Mouse (Mus musculus) forebrain, postnatal 0 days (tissue): ENCODE data around the gene Col19a1. TPM values are rescaled to one million over a fixed set of nuclear protein-coding genes. Genes with fewer than 3 reads are reported as not detected.

ENCODE experiments used
- ATAC-seq: fragments of 200-750 bp; cut with Nextera tagmentation; 2 replicates; pipeline ENCODE4 v1.8.0; 2017; ENCODE audit warnings: mild to moderate bottlenecking, moderate library complexity
- DNase-seq: peaks from one replicate; pipeline ENCODE4 v3.0.0-alpha.2; 2015
- H3K27ac ChIP-seq: fragments of 300-500 bp; sonication (generic); 2 replicates; pipeline ENCODE4 v1.5.1; 2014; ENCODE audit warnings: low read depth, mild to moderate bottlenecking, antibody characterized with exemption, low read length, moderate library complexity, mixed read lengths
- H3K27me3 ChIP-seq: fragments of 300-500 bp; sonication (generic); 2 replicates; pipeline ENCODE4 v1.6.1; 2014; ENCODE audit warnings: mild to moderate bottlenecking, low read length, mixed read lengths; ENCODE audit not compliant: insufficient read depth
- H3K36me3 ChIP-seq: fragments of 300-500 bp; sonication (generic); 2 replicates; pipeline ENCODE4 v1.6.1; 2014; ENCODE audit warnings: mild to moderate bottlenecking, moderate library complexity; ENCODE audit not compliant: insufficient read depth
- H3K4me1 ChIP-seq: fragments of 300-500 bp; sonication (generic); 2 replicates; pipeline ENCODE4 v1.6.1; 2014; ENCODE audit warnings: antibody characterized with exemption; ENCODE audit not compliant: insufficient read depth
- H3K4me2 ChIP-seq: fragments of 300-500 bp; sonication (generic); 2 replicates; pipeline ENCODE4 v1.6.1; 2014; ENCODE audit warnings: low read depth, mild to moderate bottlenecking, moderate library complexity
- H3K4me3 ChIP-seq: fragments of 300-500 bp; sonication (generic); 2 replicates; pipeline ENCODE4 v1.5.1; 2014; ENCODE audit warnings: low read depth, low read length, mixed read lengths
- H3K9ac ChIP-seq: fragments of 300-500 bp; sonication (generic); 2 replicates; pipeline ENCODE4 v1.6.1; 2014; ENCODE audit warnings: mild to moderate bottlenecking
- H3K9me3 ChIP-seq: fragments of 300-500 bp; sonication (generic); 2 replicates; pipeline ENCODE4 v1.6.1; 2016; ENCODE audit warnings: low read length
- CTCF ChIP-seq: sonication (generic); IDR thresholded peaks from 2 replicates; pipeline ENCODE4 v1.5.1; 2016; ENCODE audit warnings: antibody characterized with exemption, control low read depth, low read depth
- WGBS: fragments of 180-500 bp; shearing (Covaris S2); extraction: QIAGEN DNeasy Blood & Tissue Kit; methylation state at CpG from one replicate; pipeline ENCODE4 v1.1.7; 2014; 5-methylcytosine and 5-hydroxymethylcytosine counted together
- polyA plus RNA-seq: library from polyadenylated mRNA; unstranded; fragments of >200 nt; fragmentation: Nextera tagmentation; extraction: Ambion mirVana; gene quantifications from 2 replicates; pipeline ENCODE4 v1.2.1, GENCODE M21; 2015
- total RNA-seq: library from RNA; depleted of rRNA; stranded (reverse); fragments of >200 nt; gene quantifications from 2 replicates; pipeline ENCODE4 v1.2.3, GENCODE M21; 2014

Col19a1 gene
- total and polyA plus RNA-seq, 2 experiments from 2014 or later, result 4.2 to 5.3 TPM

- ATAC-seq, result peak; percentile 78
- 34% methylated on average over 8 of the region's 8 CpGs for WGBS
- H3K27me3 ChIP-seq, result no peaks in the 10 kb centered on the region
Observed at GRCm38 (mm10) chr1:24378125-24378821, 209.0 kb downstream of the Col19a1 start.

GRCm38 (mm10) chr1:24374902-24375301 lies 212.4 kb downstream of the Col19a1 start:
- Histone ChIP-seq H3K9me3 (no peaks in the 10 kb centered on the region), H3K4me3 (no peak overlapping the region), H3K9ac (no peak overlapping the region), H3K4me1 (0 out of 2 replicates have a peak, but pooled peaks cover 6% of the 10 kb centered on the region), H3K27ac (no peak overlapping the region), H3K27me3 (no peaks in the 10 kb centered on the region), H3K4me2 (no peak overlapping the region), H3K36me3 (no peaks in the 10 kb centered on the region)
- TF ChIP-seq CTCF, result peak; percentile 57
- WGBS, result 25% methylated on average over 2 of the region's 2 CpGs
- no peak for DNase-seq
- ATAC-seq, result no peak

More at GRCm38 (mm10) chr1:24378125-24378821, 209.0 kb downstream of the Col19a1 start:
- DNase-seq, result peak; percentile 81
- no peak overlapping the region for H3K9ac ChIP-seq
- H3K4me2 ChIP-seq, result no peak overlapping the region
- peak; percentile 71 for TF ChIP-seq CTCF
- H3K27ac ChIP-seq, result no peak overlapping the region
- 0 out of 2 replicates have a peak, but pooled peaks cover 6% of the 10 kb centered on the region for H3K4me1 ChIP-seq
- H3K36me3 ChIP-seq, result no peaks in the 10 kb centered on the region
- no peaks in the 10 kb centered on the region for H3K9me3 ChIP-seq
- no peak overlapping the region for H3K4me3 ChIP-seq

GRCm38 (mm10) chr1:24373671-24374070 lies 213.6 kb downstream of the Col19a1 start:
- ATAC-seq (no peak), DNase-seq (no peak)
- H3K36me3 ChIP-seq, result no peaks in the 10 kb centered on the region
- no peaks in the 10 kb centered on the region for H3K9me3 ChIP-seq
- 84% methylated on average over 3 of the region's 3 CpGs for WGBS
- H3K4me1 ChIP-seq, result no peaks in the 10 kb centered on the region
- no peak for TF ChIP-seq CTCF
- no peaks in the 10 kb centered on the region for H3K27me3 ChIP-seq
- H3K27ac ChIP-seq, result no peak overlapping the region
- H3K4me2 ChIP-seq, result no peak overlapping the region
- H3K9ac ChIP-seq, result no peak overlapping the region
- no peak overlapping the region for H3K4me3 ChIP-seq

GRCm38 (mm10) chr1:24372471-24373258 lies 214.6 kb downstream of the Col19a1 start:
- Histone ChIP-seq H3K9ac (no peak overlapping the region), H3K36me3 (no peaks in the 10 kb centered on the region), H3K27me3 (no peaks in the 10 kb centered on the region), H3K9me3 (no peaks in the 10 kb centered on the region), H3K4me3 (no peak overlapping the region), H3K4me2 (no peak overlapping the region), H3K27ac (no peak overlapping the region), H3K4me1 (0 out of 2 replicates have a peak, but pooled peaks cover 3% of the 10 kb centered on the region)
- DNase-seq (no peak), ATAC-seq (no peak)
- WGBS, result 73% methylated on average over 4 of the region's 4 CpGs
- TF ChIP-seq CTCF, result no peak

- 39% methylated on average over 19 of the region's 19 CpGs for WGBS
Observed at GRCm38 (mm10) chr1:24367570-24368517, 219.4 kb downstream of the Col19a1 start.

GRCm38 (mm10) chr1:24364775-24365174 lies 222.5 kb downstream of the Col19a1 start:
- H3K4me2 ChIP-seq, result no peak overlapping the region
- no peak overlapping the region for H3K9ac ChIP-seq
- 89% methylated on average over 7 of the region's 7 CpGs for WGBS
- no peaks in the 10 kb centered on the region for H3K36me3 ChIP-seq
- no peak overlapping the region for H3K27ac ChIP-seq
- H3K4me3 ChIP-seq, result no peak overlapping the region
- H3K9me3 ChIP-seq, result no peaks in the 10 kb centered on the region
- H3K4me1 ChIP-seq, result 0 out of 2 replicates have a peak, but pooled peaks cover 3% of the 10 kb centered on the region
- no peaks in the 10 kb centered on the region for H3K27me3 ChIP-seq
- no peak for TF ChIP-seq CTCF
- ATAC-seq (no peak), DNase-seq (no peak)

More at GRCm38 (mm10) chr1:24367570-24368517, 219.4 kb downstream of the Col19a1 start:
- ATAC-seq (peak; percentile 55; the same call in 1 of the 2 replicates), DNase-seq (peak; percentile 84)
- Histone ChIP-seq H3K4me2 (peak overlapping the region; percentile 38), H3K9ac (no peak overlapping the region), H3K9me3 (no peaks in the 10 kb centered on the region), H3K27ac (no peak overlapping the region), H3K27me3 (no peaks in the 10 kb centered on the region), H3K4me1 (0 out of 2 replicates have a peak, but pooled peaks cover 3% of the 10 kb centered on the region), H3K36me3 (no peaks in the 10 kb centered on the region), H3K4me3 (peak overlapping the region; percentile 4; the same call in 1 of the 2 replicates)
- peak; percentile 78 for TF ChIP-seq CTCF
